Mouse (Mus musculus): ENCODE data around the gene AI467606.
A peak's percentile ranks its signal among the peaks of the same experiment; 100 is the strongest.

AI467606 gene

GRCm38 (mm10) chr7:127096456-127096855 lies 5.3 kb downstream of the AI467606 start:
- no peak for DNase-seq

DNA sequence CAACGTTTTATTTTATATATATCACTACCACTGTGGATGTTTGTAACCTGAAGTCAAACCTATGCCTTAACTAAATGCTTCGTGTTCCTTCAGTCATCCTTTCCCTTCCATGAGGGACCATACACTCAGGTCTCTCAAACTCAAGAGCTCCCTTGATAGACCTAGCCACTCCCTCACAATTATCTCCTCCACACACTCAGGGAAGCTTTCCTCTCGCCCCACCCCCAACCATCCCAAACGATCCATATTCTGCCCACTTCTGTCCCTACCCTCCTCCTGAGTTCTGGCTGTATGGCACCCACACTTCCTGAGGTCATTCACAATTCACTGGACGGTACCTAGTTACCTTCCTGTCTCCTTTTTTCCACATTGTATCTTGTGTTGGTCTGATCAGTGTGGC lies 7.4 kb downstream of the AI467606 start:
- no peak for DNase-seq

DNA sequence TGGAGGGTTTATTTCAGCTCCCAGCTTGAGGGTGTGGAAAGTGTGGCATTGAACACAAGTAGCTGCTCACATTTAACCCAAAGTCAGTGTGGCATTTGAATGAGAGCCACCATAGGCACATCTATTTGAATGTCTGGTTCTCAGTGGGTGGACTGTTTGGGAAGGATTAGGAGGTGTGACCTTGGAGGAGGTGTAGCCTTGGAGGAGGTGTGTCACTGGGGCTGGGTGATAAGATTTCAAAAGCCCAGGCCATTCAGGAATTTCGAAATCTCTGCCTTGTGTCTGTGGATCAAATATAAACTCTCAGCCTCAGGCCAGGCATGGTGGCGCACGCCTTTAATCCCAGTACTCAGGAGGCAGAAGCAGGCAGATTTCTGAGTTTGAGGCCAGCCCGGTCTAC lies 7.8 kb downstream of the AI467606 start:
- no peak for DNase-seq

DNA sequence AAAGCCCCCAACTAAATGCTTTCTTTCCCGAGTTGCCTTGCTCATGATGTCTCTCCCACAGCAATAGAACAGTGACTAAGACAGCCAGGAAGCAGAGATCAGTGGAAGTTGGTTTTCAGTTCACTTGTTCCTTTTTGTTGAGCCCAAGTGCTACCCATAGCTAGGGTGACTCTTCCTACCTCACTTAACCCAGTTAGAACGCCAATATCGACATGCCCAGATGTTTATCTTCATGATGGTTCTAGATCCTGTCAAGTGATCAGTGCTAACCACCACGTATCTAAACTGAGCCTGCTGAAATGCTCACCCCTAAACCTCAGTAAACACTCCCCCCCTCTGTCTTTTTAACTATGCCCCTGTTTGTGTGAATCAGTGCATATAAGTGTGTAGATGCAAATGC lies 8.4 kb downstream of the AI467606 start:
- DNase-seq, result no peak

- no peak for DNase-seq
Measured at GRCm38 (mm10) chr7:127101451-127102016, 10.4 kb downstream of the AI467606 start.

GRCm38 (mm10) chr7:127102148-127102547 lies 11.0 kb downstream of the AI467606 start:
- no peak for DNase-seq

- DNase-seq, result peak; percentile 32
Measured at GRCm38 (mm10) chr7:127103960-127104359, 12.8 kb downstream of the AI467606 start.

DNA sequence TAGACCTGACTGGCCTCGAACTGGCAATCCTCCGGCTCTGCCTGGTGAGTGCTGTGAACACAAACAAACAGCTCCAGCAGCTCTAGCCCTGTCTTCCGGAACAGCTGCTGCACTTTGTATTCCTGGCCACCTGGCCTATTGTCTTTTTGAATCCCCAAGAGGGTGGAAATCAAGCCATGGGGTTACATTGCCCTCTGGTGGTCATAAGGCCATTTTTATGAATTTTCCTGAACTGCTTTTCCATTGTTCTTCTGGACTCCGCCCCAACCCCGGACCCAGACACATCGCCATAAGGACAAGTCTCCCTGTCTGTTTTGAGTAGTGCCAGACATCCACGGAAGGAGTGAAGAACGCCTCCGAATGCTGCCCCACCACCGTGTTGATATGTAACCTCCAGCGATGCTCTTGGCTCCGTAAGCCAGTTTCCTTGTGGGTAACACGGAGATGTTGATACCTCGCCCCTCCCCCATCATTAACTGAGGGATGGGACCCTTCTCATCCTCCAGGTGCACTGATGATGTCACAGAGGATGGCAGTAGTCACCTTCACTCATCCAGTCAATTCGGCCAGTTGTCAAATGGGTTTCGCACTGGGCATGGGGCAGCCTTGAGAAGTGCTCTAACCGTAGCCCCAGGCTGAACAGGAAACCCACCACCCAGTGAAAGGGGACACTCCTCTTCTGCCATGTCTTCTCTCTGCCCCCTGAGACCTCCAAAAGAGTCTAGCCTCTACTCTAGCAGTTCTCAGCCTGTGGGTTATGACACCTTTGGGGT lies 13.6 kb downstream of the AI467606 start:
- peak; percentile 96 for DNase-seq

- peak; percentile 36 for DNase-seq
Measured at GRCm38 (mm10) chr7:127105551-127105950, 14.4 kb downstream of the AI467606 start.

GRCm38 (mm10) chr7:127110239-127111007 lies 19.3 kb downstream of the AI467606 start:
- peak; percentile 87 for DNase-seq

DNA sequence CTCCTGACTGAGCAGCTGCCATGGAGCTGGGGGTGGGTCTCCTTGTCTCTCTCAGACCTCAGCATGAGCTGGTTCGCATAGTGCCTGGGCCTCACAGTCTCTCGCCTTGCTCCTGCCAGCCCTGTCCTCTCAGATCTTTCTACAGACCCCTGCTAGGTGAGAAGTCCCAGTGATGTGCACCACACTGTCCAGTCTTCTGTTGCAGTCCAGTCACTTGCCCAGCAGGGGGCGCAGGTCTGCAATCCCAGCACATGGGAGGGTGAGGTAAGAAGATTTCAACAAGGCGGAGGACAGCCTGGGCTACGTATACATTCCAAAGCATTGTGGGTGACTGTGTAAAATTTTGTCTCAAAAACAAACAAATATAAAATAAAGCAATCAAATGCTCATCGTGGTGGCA lies 20.3 kb downstream of the AI467606 start:
- peak; percentile 52 for DNase-seq

- no peak for DNase-seq
Measured at GRCm38 (mm10) chr7:127112251-127112841, 21.2 kb downstream of the AI467606 start.

GRCm38 (mm10) chr7:127112921-127113597 lies 21.9 kb downstream of the AI467606 start:
- no peak for DNase-seq

- DNase-seq, result no peak
Measured at GRCm38 (mm10) chr7:127113614-127114259, 22.6 kb downstream of the AI467606 start.

GRCm38 (mm10) chr7:127114920-127115319 lies 23.8 kb downstream of the AI467606 start:
- no peak for DNase-seq

GRCm38 (mm10) chr7:127116331-127116935 lies 25.3 kb downstream of the AI467606 start:
- DNase-seq, result no peak

DNA sequence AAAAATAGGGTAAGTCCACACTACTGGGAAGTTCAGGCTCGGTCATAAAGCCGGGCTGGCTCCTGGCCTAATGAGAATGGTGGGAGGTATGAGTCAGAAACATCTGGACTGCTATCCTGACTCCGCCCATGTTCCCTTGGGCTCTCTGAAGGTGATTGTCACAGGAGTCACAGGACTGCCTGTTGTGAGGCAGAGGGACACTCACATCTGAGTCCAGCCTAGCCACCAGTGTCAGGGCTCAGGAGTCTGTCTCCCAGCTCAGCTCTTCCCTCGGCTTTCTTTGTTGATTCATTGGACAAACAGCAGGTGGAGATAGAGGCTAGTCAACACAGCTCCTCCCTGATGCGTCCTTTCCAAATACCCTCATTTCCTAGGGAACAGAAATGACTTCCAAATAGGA lies 26.8 kb downstream of the AI467606 start:
- no peak for DNase-seq

DNA sequence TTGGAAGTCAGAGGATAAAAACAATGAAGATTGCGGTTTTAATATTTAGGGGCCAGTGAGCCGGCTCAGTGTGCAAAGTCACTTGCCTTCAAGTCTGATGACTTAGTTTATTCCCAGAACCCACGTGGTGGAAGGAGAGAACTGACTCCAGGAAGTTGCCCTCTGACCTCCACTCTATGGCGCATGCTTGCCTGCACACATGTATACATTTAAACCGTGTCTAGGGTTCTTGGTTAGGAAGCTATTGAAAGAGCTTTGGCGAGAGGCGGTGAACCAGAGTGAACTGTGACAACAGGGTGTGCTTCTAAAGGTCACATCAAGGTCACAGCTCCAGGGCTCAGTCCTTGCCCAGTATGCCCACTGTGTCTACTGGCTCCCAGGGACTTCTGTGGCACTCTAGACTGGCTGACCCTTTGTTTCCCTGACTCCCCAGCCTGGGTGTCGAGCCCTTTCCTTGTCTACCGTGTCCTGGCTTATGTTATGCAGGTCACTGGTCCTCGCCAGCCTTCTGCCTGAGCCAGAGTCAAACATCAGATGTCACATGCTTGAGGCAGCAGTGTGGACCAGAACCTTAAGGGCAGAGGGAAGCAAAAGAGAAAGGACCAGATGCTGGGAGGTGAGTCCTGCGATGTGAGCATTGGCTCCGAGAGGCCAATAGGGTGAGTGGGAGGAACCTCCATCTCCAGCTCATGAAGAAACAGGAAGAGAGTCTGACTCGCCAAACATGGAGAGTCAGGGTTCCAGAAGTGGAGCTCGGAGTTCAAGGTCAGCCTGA lies 27.7 kb downstream of the AI467606 start:
- no peak for DNase-seq

DNA sequence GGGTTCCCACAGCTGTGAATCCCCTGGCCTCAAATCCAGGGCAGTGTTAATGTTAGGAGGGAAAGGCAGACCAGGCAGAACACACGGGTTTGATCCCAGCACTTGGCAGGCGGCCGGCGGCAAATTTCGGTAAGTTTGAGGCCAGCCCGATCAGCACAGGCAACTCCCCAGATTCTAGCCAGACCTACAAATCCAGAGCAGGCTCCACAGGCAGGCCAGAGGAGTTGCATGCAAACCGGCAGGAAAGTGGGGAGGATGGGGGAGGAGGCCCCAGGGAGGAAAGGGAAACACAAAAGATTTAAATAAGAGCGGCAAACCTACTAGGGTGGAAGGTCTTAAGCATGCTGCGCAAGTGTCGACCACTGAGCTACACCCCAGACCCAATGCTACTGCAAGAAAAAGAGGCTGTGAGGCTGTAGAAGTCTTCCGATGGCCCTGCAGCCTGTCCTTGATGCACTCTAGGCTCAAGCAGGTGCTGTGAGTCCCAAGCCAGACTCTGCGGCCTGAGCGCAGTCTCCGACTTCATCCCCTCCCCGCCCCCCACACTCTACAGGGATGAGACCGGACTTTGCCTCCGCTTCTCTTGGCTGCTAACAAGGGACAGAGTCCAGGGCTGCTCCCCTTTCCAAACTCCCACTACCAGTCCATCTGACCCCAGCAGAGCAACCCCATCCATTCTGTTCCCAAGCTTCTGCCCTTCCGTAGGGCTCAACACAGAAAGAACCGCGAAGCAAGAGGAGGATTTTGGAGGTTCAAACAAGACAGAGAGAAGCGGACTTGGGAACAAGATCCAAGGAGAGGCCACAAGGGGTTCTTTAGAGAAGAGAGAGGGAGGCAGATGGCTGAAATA lies 30.1 kb downstream of the AI467606 start:
- DNase-seq, result no peak

DNA sequence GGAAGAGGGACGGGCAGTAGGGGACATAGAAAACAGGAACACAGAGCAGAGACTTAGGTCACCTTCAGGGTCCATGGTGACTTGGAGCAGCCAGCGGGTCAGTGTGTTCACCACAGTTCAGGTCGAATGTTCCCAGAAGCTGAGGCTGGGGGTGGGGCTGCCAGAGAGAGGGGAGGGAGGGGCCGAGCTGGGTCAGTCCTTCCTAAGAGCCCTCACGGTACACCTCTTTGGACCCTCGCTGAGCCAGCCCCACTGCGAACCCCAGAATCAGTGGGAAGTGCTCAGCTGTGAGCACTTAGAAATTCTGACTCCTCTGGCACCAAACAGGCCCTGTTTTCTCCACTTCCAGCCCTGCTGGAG lies 30.7 kb downstream of the AI467606 start, which contains the start of gene Qprt:
Gene Qprt, minus strand, starts transcription at position 316 of the 360 bp plus-strand sequence.
- no peak for DNase-seq
